Mouse (Mus musculus): ENCODE results near the gene Npb. TPM values are rescaled to one million over a fixed set of nuclear protein-coding genes. Genes with fewer than 3 reads are reported as not detected.

Npb gene
- polyA plus RNA-seq, 1 experiment from 2014 or later = 3.6 TPM

DNA sequence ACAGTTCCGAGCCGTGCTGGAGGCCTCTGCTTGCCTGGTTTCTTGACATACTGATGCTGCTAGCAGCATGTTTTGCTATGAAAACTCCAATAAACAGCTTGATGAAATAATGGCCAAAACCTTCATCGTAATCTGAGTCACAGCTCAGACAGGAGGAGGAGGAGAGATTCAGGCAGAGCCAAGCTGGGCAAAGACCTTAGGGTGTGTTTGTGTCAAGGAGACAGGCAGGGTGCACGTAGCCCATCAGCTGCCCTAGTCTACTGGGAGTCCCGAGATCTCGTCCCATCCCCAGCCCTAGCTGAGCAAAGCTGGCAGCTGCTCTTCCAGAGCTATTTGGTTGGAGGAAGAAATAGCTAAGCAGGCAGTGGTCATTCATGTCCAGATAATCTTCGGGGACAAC lies 2.6 kb upstream of the Npb start:
- H3K9ac ChIP-seq (ENCODE audit: low read depth, low read length) = no peak overlapping the region
- DNase-seq (ENCODE audit: low spot score) (no peak), ATAC-seq (replicated peaks; ENCODE audit: low FRiP score) (no peak)
- H3K4me2 ChIP-seq = no peak overlapping the region
- H3K27ac ChIP-seq (ENCODE audit: low read depth, low read length) = no peak overlapping the region
- 91% methylated on average over 7 of the region's 7 CpGs for WGBS
- no peaks in the 10 kb centered on the region for H3K9me3 ChIP-seq (ENCODE audit: control insufficient read depth, low read length)
- H3K4me3 ChIP-seq (ENCODE audit: low read depth, low read length) = no peak overlapping the region
- H3K36me3 ChIP-seq (ENCODE audit: control insufficient read depth, insufficient read depth, low read length) = peaks cover 17% of the 10 kb centered on the region
- peaks cover 33% of the 10 kb centered on the region for H3K4me1 ChIP-seq (replicated peaks; ENCODE audit: control insufficient read depth, insufficient read depth, low read length)
- H3K27me3 ChIP-seq (replicated peaks; ENCODE audit: control insufficient read depth, insufficient read depth, low read length) = peaks cover 4% of the 10 kb centered on the region; the same call in 1 of the 2 replicates

DNA sequence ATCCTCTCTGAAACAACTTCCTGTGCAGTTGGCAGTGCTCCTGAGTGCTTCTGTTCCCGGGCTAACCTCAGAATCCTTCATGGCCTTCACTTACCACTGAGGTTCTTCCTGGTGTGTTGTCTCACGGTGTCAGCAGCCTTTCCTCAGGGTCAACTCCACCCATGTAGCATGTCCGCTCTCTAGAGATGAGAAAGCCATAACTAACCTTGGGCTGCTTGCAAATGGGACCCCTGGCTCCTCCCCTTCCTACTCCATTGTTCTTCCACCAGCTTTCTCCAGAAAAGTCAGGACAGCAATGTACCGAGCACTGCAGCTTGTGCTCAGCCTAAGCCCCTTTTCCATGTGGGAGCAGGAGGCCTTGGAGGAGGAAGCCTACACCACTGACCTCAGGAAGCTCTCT lies 1.5 kb upstream of the Npb start:
- no peak for ATAC-seq (replicated peaks; ENCODE audit: low FRiP score)
- no peak for DNase-seq (ENCODE audit: low spot score)
- Histone ChIP-seq H3K9ac (ENCODE audit: low read depth, low read length) (no peak overlapping the region), H3K9me3 (ENCODE audit: control insufficient read depth, low read length) (no peaks in the 10 kb centered on the region), H3K4me2 (no peak overlapping the region), H3K36me3 (ENCODE audit: control insufficient read depth, insufficient read depth, low read length) (peaks cover 25% of the 10 kb centered on the region), H3K27ac (ENCODE audit: low read depth, low read length) (no peak overlapping the region), H3K4me3 (ENCODE audit: low read depth, low read length) (no peak overlapping the region), H3K27me3 (replicated peaks; ENCODE audit: control insufficient read depth, insufficient read depth, low read length) (peaks cover 4% of the 10 kb centered on the region; the same call in 1 of the 2 replicates), H3K4me1 (replicated peaks; ENCODE audit: control insufficient read depth, insufficient read depth, low read length) (peaks cover 33% of the 10 kb centered on the region)
- WGBS = 81% methylated on average over 4 of the region's 4 CpGs

DNA sequence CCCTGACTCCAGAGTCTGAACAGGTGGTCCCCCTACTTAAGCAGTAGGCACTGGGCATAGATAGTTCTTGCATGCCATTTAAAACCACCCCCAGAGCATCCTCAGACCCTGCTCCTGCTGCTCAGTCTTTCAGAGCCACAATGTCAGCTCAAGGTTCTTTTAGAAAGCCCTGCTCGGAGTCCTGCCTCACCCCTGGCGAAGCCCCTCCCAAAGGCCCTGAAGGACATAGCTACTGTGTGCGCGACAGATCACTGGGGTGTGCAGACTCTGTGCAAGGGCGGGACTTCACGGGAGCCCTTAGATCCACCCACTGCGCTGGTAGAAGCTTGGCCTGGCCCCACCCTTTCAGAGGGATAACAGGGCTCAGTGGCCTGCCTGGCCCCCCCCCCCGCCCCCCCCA lies 973 bp downstream of the Npb start:
- Histone ChIP-seq H3K4me3 (ENCODE audit: low read depth, low read length) (0 out of 2 replicates have a peak overlapping the region, but pooled peaks have one; percentile 40), H3K27ac (ENCODE audit: low read depth, low read length) (peak overlapping the region; percentile 36; the same call in 1 of the 2 replicates)

DNA sequence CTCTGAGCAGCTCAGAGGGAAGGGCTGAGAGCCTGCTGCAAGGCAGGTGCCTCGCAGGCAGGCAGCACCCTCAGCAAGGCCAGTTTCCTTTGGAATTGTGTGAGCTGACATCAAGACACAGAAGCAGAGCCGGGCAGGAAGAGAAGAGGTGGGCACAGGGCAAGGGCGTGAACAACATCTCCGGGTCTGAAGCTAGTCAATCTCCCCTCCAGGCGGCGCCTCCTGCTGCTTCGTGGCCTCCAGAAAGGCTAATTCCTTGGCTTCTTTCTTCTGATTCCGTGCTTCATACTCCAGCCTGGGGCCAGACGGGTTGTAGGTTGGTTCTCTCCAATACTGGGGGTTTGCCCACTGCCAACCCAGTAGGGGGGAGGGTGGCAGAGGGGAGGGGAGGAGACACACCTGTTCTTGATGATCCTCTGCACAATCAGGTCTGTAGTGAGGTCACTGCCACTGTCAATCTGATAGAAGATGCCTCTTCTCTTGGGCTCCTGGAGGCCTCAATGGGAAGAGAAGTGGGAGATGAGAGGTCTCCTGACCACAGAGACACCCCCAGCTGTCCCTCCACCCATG lies 2.3 kb downstream of the Npb start:
- Histone ChIP-seq H3K27ac (ENCODE audit: low read depth, low read length) (no peak overlapping the region), H3K9me3 (ENCODE audit: control insufficient read depth, low read length) (no peaks in the 10 kb centered on the region), H3K4me1 (replicated peaks; ENCODE audit: control insufficient read depth, insufficient read depth, low read length) (peaks cover 18% of the 10 kb centered on the region), H3K4me3 (ENCODE audit: low read depth, low read length) (no peak overlapping the region), H3K4me2 (no peak overlapping the region), H3K27me3 (replicated peaks; ENCODE audit: control insufficient read depth, insufficient read depth, low read length) (peaks cover 4% of the 10 kb centered on the region; the same call in 1 of the 2 replicates), H3K9ac (ENCODE audit: low read depth, low read length) (no peak overlapping the region), H3K36me3 (ENCODE audit: control insufficient read depth, insufficient read depth, low read length) (peaks cover 36% of the 10 kb centered on the region)
- DNase-seq (ENCODE audit: low spot score) = no peak
- 87% methylated on average over 9 of the region's 9 CpGs for WGBS
- no peak for ATAC-seq (replicated peaks; ENCODE audit: low FRiP score)

More for the DNA sequence above, 973 bp downstream of the Npb start:
- ATAC-seq (replicated peaks; ENCODE audit: low FRiP score) (peak; percentile 76), DNase-seq (ENCODE audit: low spot score) (no peak)
- Histone ChIP-seq H3K27me3 (replicated peaks; ENCODE audit: control insufficient read depth, insufficient read depth, low read length) (peaks cover 4% of the 10 kb centered on the region; the same call in 1 of the 2 replicates), H3K4me2 (peak overlapping the region; percentile 66), H3K36me3 (ENCODE audit: control insufficient read depth, insufficient read depth, low read length) (peaks cover 30% of the 10 kb centered on the region), H3K9ac (ENCODE audit: low read depth, low read length) (peak overlapping the region; percentile 42; the same call in 1 of the 2 replicates), H3K4me1 (replicated peaks; ENCODE audit: control insufficient read depth, insufficient read depth, low read length) (peaks cover 18% of the 10 kb centered on the region), H3K9me3 (ENCODE audit: control insufficient read depth, low read length) (no peaks in the 10 kb centered on the region)
- WGBS = 32% methylated on average over 8 of the region's 8 CpGs

DNA sequence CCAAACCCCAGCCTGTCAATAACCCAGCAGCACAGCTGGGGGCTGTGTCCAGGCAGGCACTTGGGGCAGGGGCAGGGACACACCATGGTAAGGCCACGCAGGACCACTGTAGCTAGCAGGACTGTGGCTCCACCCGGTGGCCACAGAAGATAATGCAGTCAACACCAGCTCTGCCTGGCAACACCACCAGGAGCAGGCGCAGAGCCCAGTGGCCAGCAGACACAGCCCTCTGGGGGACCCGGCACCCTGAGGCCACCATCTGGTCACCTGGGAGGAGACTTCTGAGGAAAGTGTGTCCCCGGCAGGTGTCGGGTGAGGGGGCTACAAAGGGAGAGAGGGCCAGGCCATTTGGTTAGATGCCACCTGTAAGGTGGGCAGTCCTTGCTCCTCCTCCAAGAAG lies 4.5 kb downstream of the Npb start:
- no peak overlapping the region for H3K4me3 ChIP-seq (ENCODE audit: low read depth, low read length)
- DNase-seq (ENCODE audit: low spot score) (peak; percentile 69), ATAC-seq (replicated peaks; ENCODE audit: low FRiP score) (no peak)
- peaks cover 33% of the 10 kb centered on the region for H3K4me1 ChIP-seq (replicated peaks; ENCODE audit: control insufficient read depth, insufficient read depth, low read length)
- H3K36me3 ChIP-seq (ENCODE audit: control insufficient read depth, insufficient read depth, low read length) = peaks cover 35% of the 10 kb centered on the region
- H3K27me3 ChIP-seq (replicated peaks; ENCODE audit: control insufficient read depth, insufficient read depth, low read length) = peaks cover 4% of the 10 kb centered on the region; the same call in 1 of the 2 replicates
- WGBS = 38% methylated on average over 6 of the region's 6 CpGs
- H3K4me2 ChIP-seq = no peak overlapping the region; the same call in 1 of the 2 replicates
- no peak overlapping the region for H3K9ac ChIP-seq (ENCODE audit: low read depth, low read length)
- no peak overlapping the region for H3K27ac ChIP-seq (ENCODE audit: low read depth, low read length)
- no peaks in the 10 kb centered on the region for H3K9me3 ChIP-seq (ENCODE audit: control insufficient read depth, low read length)

DNA sequence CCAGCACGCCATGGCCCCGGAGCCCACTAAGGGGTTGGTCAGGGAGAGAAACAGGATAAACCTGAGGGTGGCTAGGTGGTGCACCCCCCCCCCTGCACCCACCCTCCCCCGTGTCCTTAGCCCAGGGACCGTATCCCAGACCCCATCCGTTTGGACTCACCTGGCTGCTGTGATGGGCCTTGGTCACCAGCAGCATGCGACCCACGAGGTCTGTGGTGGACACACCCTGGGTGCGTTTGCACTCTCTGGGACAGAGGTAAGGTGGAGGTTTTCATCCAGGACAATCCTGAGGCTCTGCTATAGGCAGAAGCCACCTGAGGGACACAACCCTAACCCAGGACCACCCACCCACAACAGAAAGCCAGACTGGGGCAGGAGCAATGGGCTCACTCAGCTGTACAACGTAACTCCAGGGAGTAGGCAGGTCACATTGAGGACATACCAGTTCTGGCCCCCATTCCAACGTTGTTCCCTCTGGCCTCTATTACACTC lies 5.2 kb downstream of the Npb start:
- H3K4me1 ChIP-seq (replicated peaks; ENCODE audit: control insufficient read depth, insufficient read depth, low read length) = peaks cover 33% of the 10 kb centered on the region
- no peak for ATAC-seq (replicated peaks; ENCODE audit: low FRiP score)
- H3K27me3 ChIP-seq (replicated peaks; ENCODE audit: control insufficient read depth, insufficient read depth, low read length) = peaks cover 2% of the 10 kb centered on the region; the same call in 1 of the 2 replicates
- peaks cover 39% of the 10 kb centered on the region for H3K36me3 ChIP-seq (ENCODE audit: control insufficient read depth, insufficient read depth, low read length)
- no peak overlapping the region for H3K9ac ChIP-seq (ENCODE audit: low read depth, low read length)
- no peak for DNase-seq (ENCODE audit: low spot score)
- 83% methylated on average over 10 of the region's 10 CpGs for WGBS
- H3K4me2 ChIP-seq = no peak overlapping the region
- H3K9me3 ChIP-seq (ENCODE audit: control insufficient read depth, low read length) = no peaks in the 10 kb centered on the region
- H3K27ac ChIP-seq (ENCODE audit: low read depth, low read length) = no peak overlapping the region
- H3K4me3 ChIP-seq (ENCODE audit: low read depth, low read length) = no peak overlapping the region

DNA sequence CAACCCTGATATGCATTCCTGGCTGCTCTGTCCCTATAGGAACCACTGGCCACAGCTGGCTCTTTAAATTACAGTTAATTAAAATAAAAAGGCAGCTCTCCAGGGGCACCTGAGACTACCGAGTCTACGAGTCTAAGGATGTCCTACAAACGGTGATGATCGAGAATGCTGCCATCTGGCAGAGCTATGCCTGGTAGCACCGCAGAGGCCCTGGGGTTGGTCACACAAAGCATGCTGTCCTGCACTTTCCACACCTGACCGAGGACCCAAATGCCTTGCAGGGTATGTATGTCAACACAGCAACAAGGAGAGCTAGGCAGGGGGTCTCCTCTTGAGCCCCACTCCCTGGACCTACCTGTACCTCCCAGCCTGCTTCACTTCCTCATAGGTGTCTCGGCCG lies 5.7 kb downstream of the Npb start:
- H3K36me3 ChIP-seq (ENCODE audit: control insufficient read depth, insufficient read depth, low read length) = peaks cover 44% of the 10 kb centered on the region
- ATAC-seq (replicated peaks; ENCODE audit: low FRiP score) = no peak
- 86% methylated on average over 8 of the region's 8 CpGs for WGBS

DNA sequence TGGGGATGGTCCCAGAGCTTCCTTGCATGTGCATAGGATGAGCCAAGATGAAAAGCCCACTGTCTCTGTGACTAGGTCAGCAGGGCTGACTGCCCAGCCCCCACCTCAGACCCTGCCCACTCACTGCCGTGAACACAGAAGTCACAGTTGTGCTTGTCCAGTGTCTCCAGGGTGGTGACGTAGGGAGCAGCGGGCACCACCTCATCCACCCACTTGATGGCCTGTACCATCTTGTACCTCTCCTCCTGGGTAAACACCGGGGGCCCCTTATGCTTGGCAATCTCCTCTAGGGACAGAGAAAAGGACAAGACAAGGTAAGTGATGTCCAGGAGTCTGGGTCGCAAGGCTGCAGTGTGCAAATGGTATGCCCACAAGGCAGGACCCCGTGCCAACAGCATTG lies 6.9 kb downstream of the Npb start:
- Histone ChIP-seq H3K9me3 (ENCODE audit: control insufficient read depth, low read length) (no peaks in the 10 kb centered on the region), H3K4me1 (replicated peaks; ENCODE audit: control insufficient read depth, insufficient read depth, low read length) (peaks cover 23% of the 10 kb centered on the region), H3K27ac (ENCODE audit: low read depth, low read length) (no peak overlapping the region), H3K4me2 (no peak overlapping the region), H3K27me3 (replicated peaks; ENCODE audit: control insufficient read depth, insufficient read depth, low read length) (no peaks in the 10 kb centered on the region), H3K36me3 (ENCODE audit: control insufficient read depth, insufficient read depth, low read length) (peaks cover 51% of the 10 kb centered on the region), H3K9ac (ENCODE audit: low read depth, low read length) (no peak overlapping the region), H3K4me3 (ENCODE audit: low read depth, low read length) (no peak overlapping the region)
- ATAC-seq (replicated peaks; ENCODE audit: low FRiP score) = no peak
- no peak for DNase-seq (ENCODE audit: low spot score)
- 89% methylated on average over 6 of the region's 6 CpGs for WGBS

More for the DNA sequence above, 5.7 kb downstream of the Npb start:
- H3K27me3 ChIP-seq (replicated peaks; ENCODE audit: control insufficient read depth, insufficient read depth, low read length) = no peaks in the 10 kb centered on the region
- H3K27ac ChIP-seq (ENCODE audit: low read depth, low read length) = no peak overlapping the region
- no peak overlapping the region for H3K9ac ChIP-seq (ENCODE audit: low read depth, low read length)
- H3K4me3 ChIP-seq (ENCODE audit: low read depth, low read length) = no peak overlapping the region
- DNase-seq (ENCODE audit: low spot score) = no peak
- H3K4me1 ChIP-seq (replicated peaks; ENCODE audit: control insufficient read depth, insufficient read depth, low read length) = peaks cover 31% of the 10 kb centered on the region
- no peak overlapping the region for H3K4me2 ChIP-seq
- no peaks in the 10 kb centered on the region for H3K9me3 ChIP-seq (ENCODE audit: control insufficient read depth, low read length)

Measured in liver, embryonic 11.5 days (tissue).